ENCODE assay signal across 8 mouse cellular contexts in the genomic region with DNA sequence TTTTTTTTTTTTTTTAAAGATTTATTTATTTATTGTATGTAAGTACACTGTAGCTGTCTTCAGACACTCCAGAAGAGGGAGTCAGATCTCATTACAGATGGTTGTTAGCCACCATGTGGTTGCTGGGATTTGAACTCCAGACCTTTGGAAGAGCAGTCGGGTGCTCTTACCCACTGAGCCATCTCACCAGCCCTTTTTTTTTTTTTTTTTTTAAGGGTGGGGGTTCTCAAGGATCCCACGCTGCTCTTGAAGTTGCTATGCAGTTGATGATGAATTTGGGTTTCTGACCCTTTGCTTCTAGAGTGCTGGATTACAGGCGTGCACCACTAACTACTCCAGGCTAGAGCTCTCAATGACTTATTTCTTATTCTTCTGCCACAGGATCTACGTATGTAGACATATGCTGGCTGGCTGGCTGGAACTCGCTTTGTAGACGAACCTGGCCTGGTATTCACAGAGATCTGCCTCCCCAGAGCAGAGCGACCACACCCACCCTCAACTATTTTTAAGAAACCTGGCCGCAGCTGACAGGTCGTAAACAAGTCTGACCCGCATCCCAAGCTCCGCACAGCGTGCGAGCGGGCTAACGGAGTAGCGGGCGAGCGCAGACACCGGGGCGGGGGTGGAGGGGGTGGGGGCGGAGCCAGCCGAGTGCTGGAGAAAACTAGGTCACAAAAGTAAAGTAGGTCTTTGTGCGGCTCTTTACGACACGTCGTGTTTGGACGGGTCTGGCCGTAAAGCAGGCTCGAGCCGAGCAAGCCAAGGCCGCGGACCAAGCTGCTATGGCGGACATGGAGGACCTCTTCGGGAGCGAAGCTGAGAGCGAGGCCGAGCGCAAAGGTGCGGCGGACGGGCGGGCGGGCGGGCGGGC. TPM values are rescaled to one million over a fixed set of nuclear protein-coding genes. Genes with fewer than 3 reads are reported as not detected.
A peak's percentile ranks its signal among the peaks of the same experiment; 100 is the strongest.
DNase-seq lines count a peak whose midpoint lies in the region; TF ChIP-seq lines count a peak whose summit lies in the region.

A gene (plus strand): TSS at position 729 of the 871 bp plus-strand sequence.

- peak; percentile 69 for DNase-seq in WW6 (ENCODE audit: low read depth, low spot score)
- peak; percentile 50 to 82 for DNase-seq in cerebellum, postnatal 4 days (ENCODE audit: low spot score in 2 of 2)
- peak; percentile 92 for DNase-seq in gastrocnemius, adult 2 months
- peak; percentile 74 for DNase-seq in hindlimb bud, embryonic 11.5 days (ENCODE audit: extremely low spot score, low read depth, low spot score)
- DNase-seq in left cerebral cortex, adult 8-10 months (ENCODE audit: low spot score in 2 of 2) = peak; percentile 73 to 91
- peak; percentile 92 to 95 for DNase-seq in right cerebral cortex, postnatal 10 days (ENCODE audit: low spot score in 2 of 2)
- DNase-seq in urinary bladder, postnatal 25 days (ENCODE audit: low spot score) = peak; percentile 68

- peaks cover 26% of the 10 kb centered on the region for H3K36me3 ChIP-seq in megakaryocyte, embryonic 14.5 days (replicated peaks; ENCODE audit: low read length)

- no peaks in the 10 kb centered on the region for H3K27me3 ChIP-seq in megakaryocyte, embryonic 14.5 days (replicated peaks)

- H3K9me3 ChIP-seq in megakaryocyte, embryonic 14.5 days = no peaks in the 10 kb centered on the region

- H3K4me3 ChIP-seq in gastrocnemius, adult 2 months = peak within 1 kb of the TSS; percentile 89
- peak within 1 kb of the TSS; percentile 93 for H3K4me3 ChIP-seq in megakaryocyte, embryonic 14.5 days (replicated peaks)

- H3K27ac ChIP-seq in gastrocnemius, adult 2 months = peak within 1 kb of the TSS; percentile 95

- intact Hi-C loops in gastrocnemius, adult 2 months (cut with DNase I) = loop anchor here (2.0 kb wide), 1 partner anchor 80 kb away; no protein-coding TSS in a partner anchor

- TF ChIP-seq CTCF in gastrocnemius, adult 2 months (IDR thresholded peaks at IDR 0.05) = no peak

- H3K4me1 ChIP-seq in megakaryocyte, embryonic 14.5 days = peaks cover 53% of the 10 kb centered on the region

RNA-seq across cellular contexts. Expression of the gene that starts here (rescaled TPM):
- total RNA-seq in gastrocnemius, adult 2 months (2021) = 10 to 100 TPM; 23.3 to 28.5 TPM
- 10 to 100 TPM; 21.4 to 27.1 (median 24.0) TPM for total RNA-seq in left cerebral cortex, adult 8-10 months (2022)
- 3.6 and 17.0 TPM in 2 replicates for polyA plus RNA-seq in megakaryocyte, embryonic 14.5 days (2012; ENCODE audit: insufficient read depth, low replicate concordance)

Comparison
In these comparisons a context has a peak if more than half of its experiments do, and no peak if none do; other contexts are left out.
1. Peak in every context shown above with its lines: DNase-seq, H3K4me3 ChIP-seq and H3K27ac ChIP-seq.